Mouse (Mus musculus): ENCODE results near the gene Slc8a3. TPM values are rescaled to one million over a fixed set of nuclear protein-coding genes. Genes with fewer than 3 reads are reported as not detected.

Slc8a3 gene
- polyA plus RNA-seq, 1 experiment from 2014 or later = 0.47 TPM

DNA sequence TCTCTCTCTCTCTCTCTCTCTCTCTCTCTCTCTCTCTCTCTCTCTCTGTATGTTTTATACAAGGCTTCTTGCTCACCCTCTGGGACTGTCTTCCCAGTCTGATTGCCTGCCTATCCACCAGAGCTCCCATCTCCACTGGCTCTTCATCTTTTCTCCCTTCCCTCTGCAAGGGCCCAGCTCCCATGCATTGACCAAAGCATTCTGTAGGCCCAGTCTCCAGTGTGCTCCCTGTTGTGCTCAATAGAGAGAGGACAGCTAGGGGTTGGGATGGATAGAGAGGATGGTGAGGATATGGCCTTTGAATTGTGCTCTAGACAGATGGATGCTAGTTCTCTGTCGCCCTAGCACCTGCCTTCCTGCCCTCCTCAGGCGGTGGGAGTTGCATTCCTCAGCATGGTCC, 109.7 kb downstream of the Slc8a3 start:
- no peak for ATAC-seq (ENCODE audit: insufficient number of reproducible peaks, insufficient read depth, low FRiP score, low read depth)
- Histone ChIP-seq H3K4me3 (ENCODE audit: control insufficient read depth in 1 of 2, insufficient read depth in 1 of 2, low read depth in 1 of 2, low read length in 2 of 2) (no peak overlapping the region), H3K9ac (ENCODE audit: low read length) (no peak overlapping the region), H3K9me3 (ENCODE audit: control insufficient read depth, low read length) (no peaks in the 10 kb centered on the region), H3K4me2 (ENCODE audit: low read length) (no peak overlapping the region), H3K27me3 (ENCODE audit: control insufficient read depth, insufficient read depth, low read length) (no peaks in the 10 kb centered on the region), H3K27ac (replicated peaks in 1 of 2; ENCODE audit: control insufficient read depth in 1 of 2, insufficient read depth in 1 of 2, low read depth in 2 of 2, low read length in 2 of 2) (no peak overlapping the region), H3K36me3 (ENCODE audit: control insufficient read depth, insufficient read depth, low read length) (no peaks in the 10 kb centered on the region), H3K4me1 (ENCODE audit: control insufficient read depth in 2 of 2, insufficient read depth in 2 of 2, low read length in 2 of 2) (no peaks in the 10 kb centered on the region)
- 63% methylated on average over 2 of the region's 2 CpGs for WGBS

DNA sequence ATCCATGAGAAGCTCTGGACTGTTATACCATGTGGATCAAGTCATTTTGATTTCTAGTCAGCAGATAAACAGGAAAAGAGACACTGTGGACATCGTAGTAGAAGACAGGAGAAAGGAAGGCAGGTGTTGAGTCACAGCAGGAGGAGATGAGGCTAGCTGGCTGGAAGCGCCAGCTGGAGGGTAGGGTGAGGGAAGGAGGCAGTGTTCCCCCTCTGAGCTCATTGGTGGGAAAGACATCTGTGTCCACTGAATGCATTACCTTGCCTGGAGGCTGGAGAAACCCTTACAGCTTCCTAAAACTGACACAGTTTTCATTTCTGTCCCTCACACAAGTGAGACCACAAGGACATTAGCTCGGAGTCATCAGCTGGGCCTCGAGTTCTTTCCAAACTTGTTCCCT, 113.6 kb downstream of the Slc8a3 start:
- Histone ChIP-seq H3K27ac (replicated peaks in 1 of 2; ENCODE audit: control insufficient read depth in 1 of 2, insufficient read depth in 1 of 2, low read depth in 2 of 2, low read length in 2 of 2) (no peak overlapping the region), H3K4me2 (ENCODE audit: low read length) (no peak overlapping the region), H3K4me1 (ENCODE audit: control insufficient read depth in 2 of 2, insufficient read depth in 2 of 2, low read length in 2 of 2) (no peaks in the 10 kb centered on the region), H3K36me3 (ENCODE audit: control insufficient read depth, insufficient read depth, low read length) (no peaks in the 10 kb centered on the region), H3K4me3 (ENCODE audit: control insufficient read depth in 1 of 2, insufficient read depth in 1 of 2, low read depth in 1 of 2, low read length in 2 of 2) (no peak overlapping the region), H3K9me3 (ENCODE audit: control insufficient read depth, low read length) (no peaks in the 10 kb centered on the region), H3K27me3 (ENCODE audit: control insufficient read depth, insufficient read depth, low read length) (no peaks in the 10 kb centered on the region), H3K9ac (ENCODE audit: low read length) (no peak overlapping the region)
- ATAC-seq (ENCODE audit: insufficient number of reproducible peaks, insufficient read depth, low FRiP score, low read depth) = no peak
- 65% methylated on average over 4 of the region's 4 CpGs for WGBS

DNA sequence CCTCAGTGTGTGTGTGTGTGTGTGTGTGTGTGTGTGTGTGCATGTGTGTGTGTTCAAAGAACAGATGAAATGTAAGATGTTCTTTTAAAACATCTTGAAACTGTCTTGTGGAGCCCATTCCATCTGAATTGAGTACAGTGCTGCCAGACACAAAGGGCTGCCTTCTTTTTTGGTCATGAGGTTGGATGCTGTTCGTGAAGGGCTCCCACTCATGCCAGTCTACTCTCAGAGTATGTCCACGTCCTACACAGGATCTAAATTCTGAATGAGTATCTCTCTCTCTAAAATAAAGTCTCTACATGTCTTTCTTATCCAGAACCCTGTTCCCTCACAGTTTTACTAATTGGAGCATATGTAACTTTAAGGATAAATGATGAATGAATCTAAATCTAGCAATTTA, 124.4 kb downstream of the Slc8a3 start:
- Histone ChIP-seq H3K4me1 (ENCODE audit: control insufficient read depth in 2 of 2, insufficient read depth in 2 of 2, low read length in 2 of 2) (no peaks in the 10 kb centered on the region), H3K27me3 (ENCODE audit: control insufficient read depth, insufficient read depth, low read length) (no peaks in the 10 kb centered on the region), H3K4me2 (ENCODE audit: low read length) (no peak overlapping the region), H3K9me3 (ENCODE audit: control insufficient read depth, low read length) (no peaks in the 10 kb centered on the region), H3K9ac (ENCODE audit: low read length) (no peak overlapping the region), H3K36me3 (ENCODE audit: control insufficient read depth, insufficient read depth, low read length) (no peaks in the 10 kb centered on the region), H3K4me3 (ENCODE audit: control insufficient read depth in 1 of 2, insufficient read depth in 1 of 2, low read depth in 1 of 2, low read length in 2 of 2) (no peak overlapping the region), H3K27ac (replicated peaks in 1 of 2; ENCODE audit: control insufficient read depth in 1 of 2, insufficient read depth in 1 of 2, low read depth in 2 of 2, low read length in 2 of 2) (no peak overlapping the region)
- 43% methylated on average over 2 of the region's 2 CpGs for WGBS
- no peak for ATAC-seq (ENCODE audit: insufficient number of reproducible peaks, insufficient read depth, low FRiP score, low read depth)

DNA sequence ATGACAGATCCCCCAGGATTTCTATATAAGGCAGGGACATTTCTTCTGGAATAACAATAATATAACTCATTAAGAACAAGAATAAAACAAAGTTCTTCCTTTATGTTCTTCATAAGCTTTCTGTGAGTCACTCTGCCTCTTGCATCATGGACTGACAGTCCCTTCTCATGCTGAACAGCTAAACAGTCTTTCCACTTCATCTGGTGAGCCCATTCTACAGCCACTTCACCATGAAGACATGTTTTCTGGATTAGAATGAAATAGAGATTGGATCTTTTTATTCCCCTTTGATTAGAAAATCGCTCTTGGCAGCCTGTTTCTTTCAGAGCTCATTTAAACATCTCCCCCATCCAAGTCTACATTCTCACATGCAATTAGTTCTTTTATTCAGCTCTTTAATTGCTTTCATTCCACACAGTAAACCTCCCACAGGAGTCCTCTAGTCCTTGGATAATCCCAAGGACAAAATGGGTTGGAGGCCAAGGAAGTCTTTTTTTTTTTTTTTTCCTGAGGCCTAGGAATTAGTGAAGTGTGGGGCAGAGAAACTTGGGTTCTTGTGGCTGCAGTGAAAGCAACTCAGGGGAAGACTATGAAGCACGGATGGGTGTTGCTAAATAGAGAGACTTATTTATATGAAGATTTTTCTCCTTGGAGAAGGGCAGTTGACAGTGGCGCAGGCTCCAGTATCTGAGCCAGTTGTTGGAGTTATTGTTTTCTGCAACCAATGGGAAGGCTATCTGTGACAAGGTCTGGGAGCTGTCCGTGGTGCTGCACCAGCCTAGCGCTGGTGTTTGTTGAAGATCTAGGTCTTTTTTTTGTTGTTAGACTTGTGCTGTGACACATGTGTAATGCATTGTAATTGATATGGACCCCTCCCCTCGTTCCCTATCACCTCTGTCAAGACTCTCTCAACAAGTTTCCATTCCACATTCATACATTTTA, 127.1 kb downstream of the Slc8a3 start:
- Histone ChIP-seq H3K36me3 (ENCODE audit: control insufficient read depth, insufficient read depth, low read length) (no peaks in the 10 kb centered on the region), H3K4me2 (ENCODE audit: low read length) (no peak overlapping the region), H3K9me3 (ENCODE audit: control insufficient read depth, low read length) (no peaks in the 10 kb centered on the region), H3K4me3 (ENCODE audit: control insufficient read depth in 1 of 2, insufficient read depth in 1 of 2, low read depth in 1 of 2, low read length in 2 of 2) (no peak overlapping the region), H3K27ac (replicated peaks in 1 of 2; ENCODE audit: control insufficient read depth in 1 of 2, insufficient read depth in 1 of 2, low read depth in 2 of 2, low read length in 2 of 2) (no peak overlapping the region), H3K4me1 (ENCODE audit: control insufficient read depth in 2 of 2, insufficient read depth in 2 of 2, low read length in 2 of 2) (no peaks in the 10 kb centered on the region), H3K27me3 (ENCODE audit: control insufficient read depth, insufficient read depth, low read length) (no peaks in the 10 kb centered on the region), H3K9ac (ENCODE audit: low read length) (no peak overlapping the region)
- ATAC-seq (ENCODE audit: insufficient number of reproducible peaks, insufficient read depth, low FRiP score, low read depth) = no peak
- WGBS = 21% methylated on average over 6 of the region's 6 CpGs

DNA sequence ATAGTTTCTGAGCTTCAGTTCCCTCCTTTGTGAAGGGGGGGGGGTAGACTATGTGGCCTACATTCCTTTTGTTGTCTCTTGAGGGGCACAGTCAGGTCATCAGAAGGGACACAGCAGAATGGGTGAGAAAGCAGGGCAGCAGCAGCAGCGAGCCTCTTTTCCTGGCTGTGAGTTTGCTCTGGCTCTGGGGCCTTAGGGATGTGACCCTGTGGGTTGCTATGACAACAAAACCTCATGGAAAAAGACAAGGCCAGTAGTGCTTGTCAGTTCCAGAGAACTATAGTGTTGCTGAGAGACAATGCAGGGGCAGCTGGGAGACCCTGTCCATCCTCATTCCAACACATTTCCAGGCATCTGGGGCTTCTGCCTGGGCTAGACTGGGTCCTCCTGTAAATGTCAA, 129.8 kb downstream of the Slc8a3 start:
- Histone ChIP-seq H3K9me3 (ENCODE audit: control insufficient read depth, low read length) (no peaks in the 10 kb centered on the region), H3K36me3 (ENCODE audit: control insufficient read depth, insufficient read depth, low read length) (no peaks in the 10 kb centered on the region), H3K9ac (ENCODE audit: low read length) (no peak overlapping the region), H3K4me2 (ENCODE audit: low read length) (no peak overlapping the region), H3K4me1 (ENCODE audit: control insufficient read depth in 2 of 2, insufficient read depth in 2 of 2, low read length in 2 of 2) (no peaks in the 10 kb centered on the region), H3K27me3 (ENCODE audit: control insufficient read depth, insufficient read depth, low read length) (0 out of 2 replicates have a peak, but pooled peaks cover 4% of the 10 kb centered on the region), H3K27ac (replicated peaks in 1 of 2; ENCODE audit: control insufficient read depth in 1 of 2, insufficient read depth in 1 of 2, low read depth in 2 of 2, low read length in 2 of 2) (no peak overlapping the region), H3K4me3 (ENCODE audit: control insufficient read depth in 1 of 2, insufficient read depth in 1 of 2, low read depth in 1 of 2, low read length in 2 of 2) (no peak overlapping the region)
- 26% methylated on average over 1 of the region's 1 CpGs for WGBS
- no peak for ATAC-seq (ENCODE audit: insufficient number of reproducible peaks, insufficient read depth, low FRiP score, low read depth)

DNA sequence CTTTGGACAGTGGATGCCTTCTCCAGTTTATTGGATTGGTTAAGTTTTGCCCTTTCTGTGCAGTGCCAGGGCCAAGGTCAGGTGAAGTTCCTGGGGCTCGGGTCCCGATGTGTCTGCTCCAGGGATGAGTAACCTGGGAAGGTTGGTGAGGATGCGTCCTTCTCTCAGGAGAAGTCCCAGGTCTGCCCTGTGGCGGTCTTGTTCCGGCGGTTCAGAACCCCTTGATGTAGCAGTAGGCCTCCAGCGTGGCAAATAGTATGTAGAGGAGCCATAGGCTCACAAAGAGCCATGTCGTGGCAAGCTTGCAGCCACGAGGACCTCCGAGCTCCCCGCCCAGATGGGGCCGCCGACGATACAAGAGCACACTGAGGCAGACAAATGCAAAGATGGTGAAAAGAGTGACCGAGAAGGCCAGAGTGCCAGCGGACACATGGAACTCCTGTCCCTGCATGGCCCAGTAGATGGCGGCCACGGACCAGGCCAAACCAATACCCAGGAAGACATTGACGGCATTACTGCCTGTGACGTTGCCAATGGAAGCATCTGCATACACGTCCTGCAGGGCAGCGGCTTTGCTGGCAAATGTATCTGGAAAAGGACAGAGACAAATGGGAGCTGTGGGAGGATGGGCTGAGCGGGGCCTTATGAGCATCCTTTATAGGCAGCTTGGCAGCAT, 133.6 kb downstream of the Slc8a3 start:
- Histone ChIP-seq H3K4me2 (ENCODE audit: low read length) (no peak overlapping the region), H3K4me1 (ENCODE audit: control insufficient read depth in 2 of 2, insufficient read depth in 2 of 2, low read length in 2 of 2) (no peaks in the 10 kb centered on the region), H3K9me3 (ENCODE audit: control insufficient read depth, low read length) (no peaks in the 10 kb centered on the region), H3K27me3 (ENCODE audit: control insufficient read depth, insufficient read depth, low read length) (0 out of 2 replicates have a peak, but pooled peaks cover 4% of the 10 kb centered on the region), H3K9ac (ENCODE audit: low read length) (no peak overlapping the region), H3K36me3 (ENCODE audit: control insufficient read depth, insufficient read depth, low read length) (no peaks in the 10 kb centered on the region), H3K4me3 (ENCODE audit: control insufficient read depth in 1 of 2, insufficient read depth in 1 of 2, low read depth in 1 of 2, low read length in 2 of 2) (no peak overlapping the region), H3K27ac (replicated peaks in 1 of 2; ENCODE audit: control insufficient read depth in 1 of 2, insufficient read depth in 1 of 2, low read depth in 2 of 2, low read length in 2 of 2) (no peak overlapping the region)
- ATAC-seq (ENCODE audit: insufficient number of reproducible peaks, insufficient read depth, low FRiP score, low read depth) = no peak
- WGBS = 30% methylated on average over 23 of the region's 23 CpGs

DNA sequence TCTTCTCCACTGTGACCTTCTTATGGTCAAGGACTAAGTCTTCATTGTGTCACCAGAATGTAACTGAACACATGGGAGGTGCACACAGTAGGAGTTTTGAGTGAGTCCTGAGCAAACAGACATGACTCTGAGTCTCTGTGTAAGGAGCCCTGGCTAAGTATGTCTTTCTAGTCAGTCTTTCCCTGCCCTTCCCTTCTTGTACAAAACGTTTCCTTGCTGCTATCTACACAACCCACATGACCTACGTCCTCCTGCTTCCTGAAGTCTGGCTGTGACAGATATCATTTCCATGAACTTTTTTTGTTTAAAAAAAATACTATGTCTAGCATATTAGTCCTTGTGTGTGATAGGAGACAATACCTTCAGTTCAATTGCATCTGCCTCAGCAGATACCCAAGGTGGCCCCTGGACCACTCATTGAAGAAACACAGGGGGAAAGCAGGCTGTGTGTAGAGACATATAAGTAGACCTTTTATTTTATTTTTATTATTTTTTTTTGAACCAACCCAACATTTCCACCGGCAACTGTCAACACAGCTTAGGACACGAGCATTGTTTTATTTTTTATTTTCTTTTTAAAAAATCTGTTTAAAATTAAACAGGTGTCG, 135.4 kb downstream of the Slc8a3 start:
- Histone ChIP-seq H3K27ac (replicated peaks in 1 of 2; ENCODE audit: control insufficient read depth in 1 of 2, insufficient read depth in 1 of 2, low read depth in 2 of 2, low read length in 2 of 2) (no peak overlapping the region), H3K4me3 (ENCODE audit: control insufficient read depth in 1 of 2, insufficient read depth in 1 of 2, low read depth in 1 of 2, low read length in 2 of 2) (no peak overlapping the region), H3K4me2 (ENCODE audit: low read length) (no peak overlapping the region), H3K36me3 (ENCODE audit: control insufficient read depth, insufficient read depth, low read length) (no peaks in the 10 kb centered on the region), H3K9ac (ENCODE audit: low read length) (no peak overlapping the region), H3K4me1 (ENCODE audit: control insufficient read depth in 2 of 2, insufficient read depth in 2 of 2, low read length in 2 of 2) (no peaks in the 10 kb centered on the region), H3K27me3 (ENCODE audit: control insufficient read depth, insufficient read depth, low read length) (0 out of 2 replicates have a peak, but pooled peaks cover 4% of the 10 kb centered on the region), H3K9me3 (ENCODE audit: control insufficient read depth, low read length) (no peaks in the 10 kb centered on the region)
- no peak for ATAC-seq (ENCODE audit: insufficient number of reproducible peaks, insufficient read depth, low FRiP score, low read depth)
- 51% methylated on average over 5 of the region's 5 CpGs for WGBS

Data from heart, embryonic 14.5 days (tissue).